Mouse (Mus musculus) brain, adult 2 months (tissue): ENCODE measurements around the gene Tmem51.
"Not testable (repeated sequence)": the region's sequence is repeated elsewhere in the genome, so short reads cannot be mapped to it uniquely, and the experiment has no call there.

Source experiments
- DNase-seq: peaks from one replicate; pipeline ENCODE4 v3.0.0; 2011; ENCODE audit warnings: low read depth, low spot score

Gene Tmem51

DNA sequence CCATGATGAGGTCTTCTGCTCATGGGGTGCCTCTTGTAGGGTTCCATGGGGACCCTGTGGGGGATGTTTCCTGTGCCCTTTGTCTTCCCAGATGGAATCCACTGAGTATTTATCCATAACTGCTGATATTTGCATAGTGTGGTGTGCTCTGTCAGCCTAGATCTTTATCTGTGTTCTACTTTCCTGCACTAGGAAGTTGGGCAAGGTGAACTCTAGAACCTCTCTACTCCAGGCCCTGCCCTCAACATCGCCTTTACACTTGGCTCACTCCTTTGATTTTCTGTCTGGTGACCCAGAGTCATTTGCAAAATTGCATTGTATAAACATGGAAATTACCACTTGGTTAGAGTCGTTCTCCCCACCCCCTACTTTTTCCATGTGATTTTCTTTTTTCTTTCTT lies 59.6 kb downstream of the Tmem51 start:
- DNase-seq, result no peak

DNA sequence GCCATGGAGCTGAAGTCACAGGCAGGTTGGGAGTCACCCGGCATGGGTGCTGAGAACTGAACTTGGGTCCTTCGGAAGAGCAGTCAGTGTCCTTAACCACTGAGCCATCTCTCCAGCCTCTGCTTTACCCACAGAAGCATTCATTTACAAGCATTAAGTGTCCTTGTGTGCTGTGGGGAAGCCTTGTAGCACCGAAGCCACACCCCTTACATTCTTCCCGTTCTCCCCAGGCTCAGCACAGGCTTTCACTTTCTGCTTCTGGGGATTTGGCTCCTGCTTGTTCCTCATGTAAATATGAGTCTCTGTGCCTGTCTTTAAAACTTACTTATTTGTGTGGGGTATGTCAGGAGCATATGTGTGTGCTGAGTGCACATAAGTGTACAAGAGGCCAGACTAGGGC lies 60.9 kb downstream of the Tmem51 start:
- DNase-seq, result no peak

DNA sequence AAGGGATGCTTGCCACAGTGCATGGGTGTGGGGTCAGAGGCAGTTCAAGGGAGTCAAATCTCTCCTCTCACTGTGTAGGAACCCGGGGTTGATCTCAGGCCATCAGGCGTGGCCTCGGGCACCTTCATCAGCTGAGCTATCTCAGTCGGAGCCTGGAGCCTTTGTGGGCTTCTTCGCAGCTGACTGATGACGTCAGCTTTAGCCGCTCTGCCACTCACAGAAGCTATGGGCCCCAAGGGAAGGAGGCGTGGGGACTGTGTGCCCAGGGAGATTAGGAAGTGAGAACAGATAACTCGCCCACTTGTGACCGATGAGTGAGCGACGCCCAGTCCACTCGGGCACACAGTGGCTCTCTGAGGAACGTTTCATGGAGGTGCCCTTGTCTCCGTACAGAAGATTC lies 66.4 kb downstream of the Tmem51 start:
- DNase-seq, result peak; percentile 23

DNA sequence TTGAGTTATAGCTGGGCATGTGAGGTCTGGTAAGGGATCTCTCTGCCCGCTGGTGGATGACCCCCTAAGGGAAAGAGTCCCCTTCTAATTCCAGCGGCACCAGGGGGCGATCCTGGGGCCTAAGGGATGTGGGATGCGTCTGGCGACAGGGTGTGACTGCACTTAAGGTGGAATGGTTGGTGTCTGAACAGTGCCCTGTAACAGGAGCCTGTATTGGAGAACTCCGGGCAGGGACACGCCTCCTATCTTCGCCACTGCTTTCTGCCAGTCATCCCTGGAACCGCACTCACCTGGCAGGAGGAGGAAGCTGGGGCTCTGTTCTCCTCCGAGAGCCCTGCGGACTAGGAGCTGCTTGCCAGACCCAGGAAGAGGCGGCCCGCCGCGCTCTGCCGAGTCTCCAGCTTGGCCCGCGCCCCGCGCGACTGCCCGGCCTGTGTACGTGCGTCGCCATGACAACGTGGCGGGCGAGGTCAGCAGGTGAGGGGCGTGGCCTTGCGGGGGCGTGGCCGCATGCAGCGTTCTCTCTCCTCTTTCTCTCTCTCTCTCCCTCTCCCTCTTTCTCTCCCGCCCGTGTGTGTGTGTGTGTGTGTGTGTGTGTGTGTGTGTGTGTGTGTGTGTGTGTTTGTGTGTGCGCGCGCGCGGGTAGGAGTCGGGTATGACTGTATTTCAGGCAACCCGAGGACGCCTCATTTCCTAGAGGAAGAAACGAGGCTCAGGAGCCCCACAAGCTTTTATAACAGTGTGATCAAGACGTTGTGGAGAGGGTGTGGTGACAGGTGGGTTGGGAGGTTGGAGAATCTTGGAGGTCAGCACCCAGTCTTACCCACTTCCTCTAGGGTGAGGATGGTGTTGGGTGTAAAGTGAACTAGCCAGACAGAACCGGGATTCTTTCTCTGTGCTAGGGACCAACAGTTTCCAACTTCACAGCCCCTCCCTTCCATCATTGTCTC lies 69.2 kb downstream of the Tmem51 start, which contains the start of gene Fhad1:
Gene Fhad1 (minus strand): TSS at position 424 of the 950 bp plus-strand sequence.
- DNase-seq, result peak; percentile 78

GRCm38 (mm10) chr4:142011236-142011635 lies 72.9 kb downstream of the Tmem51 start:
- no peak for DNase-seq

GRCm38 (mm10) chr4:142010441-142010840 lies 73.7 kb downstream of the Tmem51 start:
- no peak for DNase-seq

GRCm38 (mm10) chr4:142008206-142008605 lies 75.9 kb downstream of the Tmem51 start:
- DNase-seq, result no peak

DNA sequence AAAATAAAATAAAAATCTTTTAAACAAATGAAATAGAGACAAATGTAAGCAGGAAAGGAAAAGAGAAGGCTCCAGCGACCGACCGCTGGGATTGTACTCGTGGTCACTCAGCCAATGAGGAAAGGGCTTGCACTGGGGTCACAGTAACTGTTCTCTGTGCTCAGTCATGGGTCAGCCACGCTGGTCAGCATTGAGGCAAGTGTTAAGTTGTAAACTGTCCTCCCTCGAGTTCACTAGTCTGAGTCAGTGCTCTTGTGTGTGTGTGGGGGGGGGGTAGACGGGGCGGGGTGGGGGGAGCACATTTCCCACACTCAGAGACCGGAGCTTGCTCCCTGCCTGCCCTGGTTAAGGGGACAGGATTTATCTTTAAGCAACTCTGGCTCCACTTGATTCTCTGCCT lies 83.5 kb downstream of the Tmem51 start:
- DNase-seq, result no peak

DNA sequence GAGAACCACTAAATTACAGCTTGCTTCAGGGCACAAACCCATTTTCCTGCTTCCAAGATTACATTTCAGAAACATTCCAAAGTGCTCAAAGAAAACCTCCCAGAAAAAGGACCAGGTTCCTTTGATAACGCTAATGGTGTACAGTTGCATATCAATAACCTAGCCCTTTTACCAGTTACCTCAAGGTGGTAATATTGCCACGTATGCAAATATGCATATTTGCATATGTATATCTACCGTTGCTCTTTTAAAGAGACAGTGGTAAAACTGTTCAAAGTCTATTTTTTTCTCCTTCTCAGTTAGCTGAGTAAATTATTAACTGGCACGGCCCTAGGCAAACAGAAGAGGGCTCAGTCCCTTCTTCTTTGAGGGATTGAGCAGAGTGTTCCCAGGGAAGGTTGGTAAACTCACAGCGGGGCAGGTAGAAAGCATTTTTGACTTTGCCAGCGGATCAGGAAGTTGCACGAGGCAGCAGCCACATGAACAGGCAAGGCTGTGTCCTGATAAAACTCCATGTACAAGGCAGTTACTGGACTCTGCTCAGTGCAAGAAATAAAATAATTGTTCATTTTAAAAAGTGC lies 84.5 kb downstream of the Tmem51 start:
- no peak for DNase-seq

DNA sequence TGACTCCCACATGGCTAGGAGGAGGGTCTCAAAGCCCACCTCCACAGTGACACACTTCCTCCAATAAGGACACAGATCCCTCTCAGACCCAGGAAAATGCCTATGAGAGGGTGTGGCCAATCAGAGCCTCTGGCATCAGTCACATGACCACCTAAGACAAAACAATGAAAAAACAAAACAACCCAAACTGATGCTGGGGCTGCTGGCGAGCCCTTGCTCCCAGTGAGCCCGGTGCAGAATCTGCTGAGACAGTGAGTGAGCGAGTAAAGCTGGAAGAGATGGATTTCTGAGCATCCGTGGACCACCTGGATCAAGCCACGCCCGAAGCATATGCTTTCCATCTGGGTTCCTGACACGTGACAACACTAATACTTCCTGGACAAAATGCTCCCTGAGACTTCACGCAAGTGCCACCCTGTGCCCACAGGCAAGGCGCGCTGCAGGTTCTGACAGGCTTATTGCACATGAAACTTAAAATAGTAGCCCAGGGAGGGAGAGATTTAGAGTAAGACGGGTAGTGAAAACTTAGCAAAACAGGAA lies 85.8 kb downstream of the Tmem51 start:
- DNase-seq, result peak; percentile 48

DNA sequence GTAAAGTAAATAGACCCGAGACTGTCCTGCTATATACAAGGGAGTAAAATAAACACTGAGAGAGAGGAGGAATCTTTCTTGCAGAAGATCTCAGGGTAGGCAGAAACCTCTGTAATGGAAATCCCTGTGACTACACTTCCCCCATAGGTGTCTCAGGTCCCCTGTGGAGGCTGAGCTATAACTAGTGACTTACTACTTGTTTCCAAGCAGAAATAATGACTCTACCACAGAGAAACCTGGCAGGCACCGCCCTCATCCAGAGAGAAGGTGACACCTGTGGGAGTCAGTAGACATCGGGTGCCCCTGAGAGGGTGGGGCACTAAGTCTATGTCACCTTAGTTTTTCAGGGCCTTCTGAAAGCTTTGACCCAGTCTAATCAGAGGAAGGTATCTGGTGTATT lies 87.2 kb downstream of the Tmem51 start:
- no peak for DNase-seq

- no peak for DNase-seq
Observed at GRCm38 (mm10) chr4:141996086-141996485, 88.0 kb downstream of the Tmem51 start.

DNA sequence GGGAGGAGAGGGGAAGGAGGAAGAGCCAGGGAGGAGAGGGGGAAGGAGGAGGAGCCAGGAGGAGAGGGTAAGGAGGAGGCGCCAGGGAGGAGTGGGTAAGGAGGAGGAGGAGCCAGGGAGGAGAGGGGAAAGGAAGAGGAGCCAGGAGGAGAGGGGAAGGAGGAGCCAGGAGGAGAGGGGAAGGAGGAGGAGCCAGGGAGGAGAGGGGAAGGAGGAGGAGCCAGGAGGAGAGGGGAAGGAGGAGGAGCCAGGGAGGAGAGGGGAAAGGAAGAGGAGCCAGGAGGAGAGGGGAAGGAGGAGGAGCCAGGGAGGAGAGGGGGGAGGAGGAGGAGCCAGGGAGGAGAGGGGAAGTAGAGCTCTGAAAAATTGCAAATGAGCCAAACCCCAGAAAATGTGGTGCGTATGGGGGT lies 90.0 kb downstream of the Tmem51 start:
- DNase-seq, result not testable (repeated sequence)

DNA sequence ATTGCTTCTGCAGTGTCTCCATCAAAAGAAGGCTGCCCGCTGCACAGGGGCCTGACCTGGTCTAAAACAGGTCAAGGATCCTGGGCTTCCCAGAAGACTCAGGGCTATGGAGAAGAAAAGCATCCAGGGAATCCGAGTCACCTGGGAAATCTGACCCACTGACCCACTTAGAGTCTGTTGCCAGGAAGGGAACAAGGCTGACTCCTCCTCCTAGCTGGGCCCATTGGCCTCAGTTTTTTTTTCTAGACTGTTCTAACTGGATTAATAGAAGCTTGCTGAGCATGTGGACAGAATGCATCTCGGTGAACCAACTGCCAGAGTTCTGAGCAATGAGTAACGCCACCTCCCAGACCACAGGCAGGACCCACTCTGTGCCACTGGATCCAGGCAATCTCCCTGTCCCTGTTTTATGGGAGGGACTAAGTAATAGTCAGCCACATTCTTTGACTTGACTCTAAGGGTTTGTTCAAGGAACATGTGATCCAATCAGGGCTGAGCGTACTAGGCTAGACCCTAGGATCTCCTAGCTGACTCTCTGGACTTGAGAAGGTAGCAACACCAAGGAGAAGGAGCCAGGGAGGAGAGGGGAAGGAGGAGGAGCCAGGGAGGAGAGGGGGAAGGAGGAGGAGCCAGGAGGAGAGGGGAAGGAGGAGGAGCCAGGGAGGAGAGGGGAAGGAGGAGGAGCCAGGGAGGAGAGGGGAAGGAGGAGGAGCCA lies 90.6 kb downstream of the Tmem51 start:
- DNase-seq, result no peak

DNA sequence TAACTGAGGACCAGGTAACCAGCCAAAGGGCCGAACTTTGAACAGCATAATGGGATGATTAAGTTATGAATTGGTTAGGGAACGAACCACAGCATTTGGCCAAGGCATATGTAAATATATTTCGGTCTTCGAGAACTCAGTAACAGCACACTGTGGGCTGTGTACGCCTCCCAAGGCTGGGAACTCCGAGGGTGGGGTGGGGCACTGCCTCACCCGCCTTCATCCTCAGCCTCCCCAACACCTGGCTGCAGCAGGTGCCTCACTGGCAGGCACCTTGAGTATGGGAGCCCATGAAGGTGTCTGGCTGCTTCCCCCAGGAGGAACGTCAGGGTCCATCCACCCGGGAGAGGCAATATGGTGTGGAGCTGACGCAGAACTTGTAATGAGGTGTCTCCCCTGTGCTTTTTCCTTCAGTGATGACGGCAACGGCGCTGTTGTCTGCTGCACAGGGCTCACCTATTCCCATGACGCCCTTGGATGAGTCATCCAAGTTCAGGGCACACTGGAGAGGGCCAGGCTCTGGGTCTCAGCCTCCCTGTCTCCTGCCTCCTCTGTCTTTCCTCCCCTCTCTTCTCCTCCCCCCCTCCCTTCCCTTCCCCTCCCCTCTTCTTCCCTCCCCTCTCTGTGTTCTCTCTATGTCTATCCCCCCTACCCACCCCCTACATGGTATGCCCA lies 91.4 kb downstream of the Tmem51 start:
- DNase-seq, result no peak

DNA sequence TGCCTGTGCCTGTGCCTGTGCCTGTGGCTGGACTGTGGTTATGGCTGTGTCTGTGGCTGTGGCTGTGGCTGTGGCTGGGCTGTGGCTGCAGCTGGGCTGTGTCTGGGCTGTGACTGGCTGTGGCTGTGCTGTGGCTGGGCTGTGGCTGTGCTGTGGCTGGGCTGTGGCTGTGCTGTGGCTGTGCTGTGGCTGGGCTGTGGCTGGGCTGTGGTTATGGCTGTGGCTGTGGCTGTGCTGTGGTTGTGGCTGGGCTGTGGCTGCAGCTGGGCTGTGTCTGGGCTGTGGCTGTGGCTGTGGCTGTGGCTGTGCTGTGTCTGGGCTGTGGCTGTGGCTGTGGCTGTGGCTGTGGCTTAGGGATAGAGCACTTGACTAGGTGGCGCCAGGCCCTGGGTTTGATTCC lies 95.9 kb downstream of the Tmem51 start:
- DNase-seq, result no peak

DNA sequence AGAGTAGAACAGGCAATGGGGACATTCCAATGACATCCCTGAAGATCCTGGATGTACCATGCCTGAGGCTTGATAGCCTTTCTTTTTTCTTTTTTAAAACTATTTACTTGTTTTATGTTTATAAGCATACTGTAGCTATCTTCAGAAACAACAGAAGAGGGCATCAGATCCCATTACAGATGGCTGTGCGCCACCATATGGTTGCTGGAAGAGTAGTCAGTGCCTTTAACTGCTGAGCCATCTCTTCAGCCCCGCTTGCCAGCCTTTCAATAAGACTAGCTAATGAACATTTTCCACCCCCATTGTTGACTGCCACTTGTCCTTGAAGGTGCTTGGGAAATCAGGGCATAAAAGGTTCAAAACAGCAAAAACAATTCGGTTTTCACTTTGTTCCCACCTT lies 100.4 kb downstream of the Tmem51 start:
- peak; percentile 66 for DNase-seq

DNA sequence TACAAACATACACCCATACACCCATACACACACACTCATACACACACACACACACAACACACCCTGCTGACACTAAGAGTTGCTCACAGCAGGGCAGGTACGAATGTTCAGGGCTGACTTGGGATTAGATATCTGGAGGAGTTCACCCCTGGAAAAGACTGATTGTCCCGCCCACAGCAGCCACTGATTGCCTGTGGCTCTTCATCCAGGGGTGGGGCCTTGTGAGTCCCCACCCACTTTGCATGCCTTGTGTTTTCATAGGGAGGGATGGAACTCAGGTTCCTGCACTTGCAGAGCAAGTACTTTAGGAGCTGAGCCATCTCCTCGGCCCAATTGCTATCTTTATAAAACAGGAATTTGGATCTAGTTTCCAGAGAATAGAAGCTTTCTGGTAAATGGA lies 102.6 kb downstream of the Tmem51 start:
- no peak for DNase-seq
